Mouse (Mus musculus) common myeloid progenitor, adult 5-6 weeks (primary cell): ENCODE data around the gene Iqschfp. TPM values are rescaled to one million over a fixed set of nuclear protein-coding genes. Genes with fewer than 3 reads are reported as not detected.

ENCODE experiments used
- ATAC-seq: replicated peaks from 2 replicates; pipeline ENCODE4 v1.8.0; 2016; ENCODE audit warnings: low read depth, mild to moderate bottlenecking, moderate TSS enrichment, inconsistent platforms; ENCODE audit not compliant: poor library complexity, severe bottlenecking
- total RNA-seq: library from RNA; stranded (forward); fragments of 200-1000, 187-1606 nt; gene quantifications from 2 replicates; pipeline ENCODE4 v1.2.3, GENCODE M21; 2017

Iqschfp gene
- total RNA-seq, 1 experiment from 2014 or later, result not detected

DNA sequence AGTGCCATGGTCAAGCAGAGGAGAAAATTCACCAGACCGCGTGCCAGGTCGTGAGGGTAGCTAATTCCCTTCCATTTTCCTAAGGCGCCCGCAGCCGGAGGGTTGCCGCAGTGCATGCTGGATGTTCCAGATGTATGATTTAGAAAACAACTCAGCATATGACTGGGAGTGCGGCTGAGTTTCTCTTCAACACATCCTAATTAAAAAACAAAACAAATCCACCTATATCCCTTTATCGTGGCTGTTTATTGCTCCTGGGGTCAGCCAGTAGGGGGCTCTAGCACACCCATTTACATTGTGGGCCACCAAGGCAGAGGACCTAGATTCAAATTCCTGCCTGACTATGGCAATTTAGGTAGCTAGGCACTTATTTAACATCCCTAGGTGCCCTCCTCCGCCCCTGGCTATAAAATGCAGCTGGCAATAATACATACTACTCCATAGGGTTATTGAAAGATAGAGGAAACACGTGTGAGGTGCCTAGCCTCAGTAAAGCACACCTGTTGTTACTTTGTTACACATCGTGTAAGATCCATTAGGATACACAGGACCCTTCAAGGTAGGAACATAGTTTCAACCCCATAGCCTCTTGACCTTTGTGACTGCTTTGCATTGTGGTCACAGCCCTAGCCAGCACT is 690.2 kb downstream of the Iqschfp start:
- no peak for ATAC-seq

DNA sequence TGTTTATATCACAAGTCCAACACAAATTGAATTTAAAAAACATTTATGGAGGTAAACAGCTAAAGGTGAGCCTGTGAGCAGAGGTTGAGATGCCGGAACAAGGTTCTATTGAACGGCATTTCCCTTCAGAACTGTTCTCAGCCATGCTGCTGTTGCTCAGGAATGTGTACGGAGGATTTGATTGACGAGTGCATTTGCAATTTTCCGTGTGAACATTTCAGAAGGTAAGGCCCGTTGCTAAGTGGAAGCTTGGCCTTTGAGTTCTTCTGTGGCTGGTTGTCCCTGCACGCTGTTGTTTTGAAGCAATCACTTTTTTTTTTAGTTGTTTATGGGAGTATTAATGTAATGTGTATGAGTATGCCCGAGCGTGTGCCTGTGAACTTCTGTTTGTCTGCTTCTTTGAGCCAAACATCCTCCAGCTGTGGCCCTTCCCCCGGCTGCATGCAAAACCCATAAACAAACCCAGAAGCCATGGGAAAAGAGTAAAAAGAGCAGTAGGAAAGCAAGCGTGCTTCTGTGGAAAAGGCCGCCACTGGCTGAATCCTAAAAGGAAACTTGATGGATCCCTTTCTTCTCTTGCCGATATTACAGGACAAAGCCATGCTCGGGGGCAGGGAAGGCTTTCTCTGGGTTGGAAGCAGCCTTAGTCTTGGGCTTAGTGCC is 691.1 kb downstream of the Iqschfp start:
- no peak for ATAC-seq

DNA sequence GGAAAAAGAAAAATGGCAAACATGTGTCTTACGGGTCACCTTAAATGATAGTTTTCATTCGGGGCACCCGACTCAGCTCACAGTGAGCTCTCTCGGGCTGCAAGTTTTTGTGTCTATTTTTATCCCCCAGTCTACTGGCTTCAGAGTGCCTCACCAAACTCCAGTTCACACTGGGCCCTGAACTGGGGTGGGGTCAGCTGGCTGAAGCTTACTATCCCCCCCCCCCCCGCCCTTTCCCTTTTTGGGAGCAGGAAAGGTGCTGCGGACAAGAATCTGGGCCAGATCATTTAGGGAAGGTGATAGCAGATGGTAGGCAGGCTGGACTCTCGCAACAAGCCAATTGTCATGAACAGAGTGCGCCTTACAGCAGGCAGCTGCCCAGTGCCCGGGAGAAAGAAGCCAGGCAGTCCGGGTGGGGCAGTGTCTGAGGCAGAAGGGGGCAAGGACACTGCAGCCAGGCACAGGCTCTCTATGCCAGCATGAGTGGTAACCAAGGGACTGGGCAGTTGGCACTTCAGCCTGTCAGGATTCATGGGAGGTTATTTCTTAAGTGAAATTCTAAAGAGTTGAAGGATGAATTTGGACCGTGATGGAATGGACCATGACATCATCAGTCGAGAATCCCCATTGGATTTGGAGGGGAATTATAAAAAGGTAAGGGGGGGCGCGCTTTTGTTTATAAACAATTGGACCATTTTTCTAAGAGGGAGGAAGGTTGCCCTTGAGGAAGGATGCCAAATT is 691.9 kb downstream of the Iqschfp start:
- no peak for ATAC-seq

DNA sequence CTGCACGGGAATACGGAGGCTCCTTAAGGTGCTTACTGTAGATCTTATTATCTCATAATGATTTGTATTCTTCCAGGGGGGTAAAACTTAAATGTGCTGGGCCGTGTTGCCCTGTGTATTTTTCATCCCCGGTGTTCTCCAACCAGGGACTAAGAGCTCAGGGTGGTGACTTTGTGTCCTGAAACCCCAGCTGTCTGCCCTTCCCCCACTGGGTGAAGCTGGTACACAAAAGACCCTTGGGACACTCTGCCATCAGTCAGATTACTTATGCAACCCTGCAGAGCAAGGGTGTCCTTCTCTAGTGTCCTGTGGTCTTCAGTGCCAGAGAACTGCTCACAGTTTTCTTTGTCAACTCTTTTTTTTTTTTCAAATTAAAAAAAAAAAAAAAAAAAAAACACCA is 693.2 kb downstream of the Iqschfp start:
- ATAC-seq, result no peak

DNA sequence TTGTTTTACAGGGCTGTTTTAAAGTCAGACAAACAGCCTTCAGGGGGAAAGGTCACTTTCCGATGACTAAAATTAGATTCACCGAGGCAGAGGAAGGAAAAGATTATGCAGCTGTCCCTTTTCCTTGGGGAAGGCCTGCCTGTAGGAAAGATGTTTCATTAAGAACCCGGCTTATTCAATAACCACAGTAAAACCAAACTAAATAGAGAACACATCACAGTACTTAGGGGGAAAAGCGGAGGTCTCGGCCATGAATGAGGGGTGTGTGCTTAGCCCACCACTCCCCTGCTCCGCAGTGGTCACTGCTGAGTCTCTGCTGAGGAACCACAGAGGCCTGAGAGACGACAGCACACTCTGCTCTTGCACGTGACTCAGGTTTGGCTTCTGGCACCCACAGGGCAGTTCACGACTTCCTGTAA is 694.6 kb downstream of the Iqschfp start:
- ATAC-seq, result no peak

GRCm38 (mm10) chr3:68587567-68588245 is 695.7 kb downstream of the Iqschfp start:
- ATAC-seq, result no peak

- no peak for ATAC-seq
Observed at GRCm38 (mm10) chr3:68589220-68589840, 697.3 kb downstream of the Iqschfp start.

- no peak for ATAC-seq
Observed at GRCm38 (mm10) chr3:68590436-68590835, 698.4 kb downstream of the Iqschfp start.

- no peak for ATAC-seq
Observed at GRCm38 (mm10) chr3:68592575-68592974, 700.5 kb downstream of the Iqschfp start.

- no peak for ATAC-seq
Observed at GRCm38 (mm10) chr3:68593073-68593867, 701.2 kb downstream of the Iqschfp start.

DNA sequence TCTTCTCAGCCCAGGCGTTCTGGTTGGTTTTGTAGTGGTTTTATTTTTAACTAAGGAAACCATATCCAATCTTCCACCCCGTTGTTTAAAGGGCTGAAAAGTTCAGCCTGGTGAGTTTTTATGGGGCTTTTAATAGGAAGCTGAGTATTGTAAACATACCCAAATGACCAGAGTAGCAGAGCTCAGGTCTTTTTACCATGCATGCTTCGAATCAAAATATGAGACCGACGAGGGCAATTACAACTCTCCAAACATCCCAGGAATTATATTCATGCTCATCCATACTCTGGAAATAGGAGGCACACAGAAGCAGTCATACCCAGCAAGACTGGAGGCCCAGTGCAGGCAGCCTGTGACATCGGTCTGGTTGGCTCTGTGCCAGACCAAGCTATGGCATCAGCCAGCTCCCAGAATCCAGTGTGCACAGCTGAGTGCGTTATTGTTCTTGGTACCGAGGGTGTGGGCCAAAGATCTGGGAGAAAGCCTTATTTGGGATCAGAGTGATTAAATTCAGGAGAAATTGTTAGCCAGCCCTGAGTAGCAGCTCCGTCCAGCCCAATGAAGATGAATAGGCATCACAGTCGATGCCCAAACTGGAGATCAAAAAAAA is 703.4 kb downstream of the Iqschfp start:
- ATAC-seq, result no peak

DNA sequence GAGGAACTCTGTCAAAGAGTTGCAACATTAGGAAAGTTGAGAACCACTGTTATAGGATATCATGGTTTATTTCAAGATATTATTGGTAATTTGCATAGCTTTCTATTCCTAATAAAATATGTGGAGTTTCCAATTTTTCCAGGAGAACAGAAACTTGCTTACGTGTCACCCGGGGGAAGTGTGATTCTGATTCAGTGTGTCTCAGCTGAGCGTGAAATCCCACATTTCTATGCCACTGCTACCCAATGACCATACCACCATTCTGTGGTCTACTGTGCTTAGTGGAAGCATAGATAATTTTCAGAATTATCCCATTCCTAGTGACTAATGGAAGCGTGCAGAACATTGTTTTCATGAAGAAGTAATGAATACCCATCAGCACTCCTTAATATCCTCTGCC is 704.9 kb downstream of the Iqschfp start:
- ATAC-seq, result no peak

DNA sequence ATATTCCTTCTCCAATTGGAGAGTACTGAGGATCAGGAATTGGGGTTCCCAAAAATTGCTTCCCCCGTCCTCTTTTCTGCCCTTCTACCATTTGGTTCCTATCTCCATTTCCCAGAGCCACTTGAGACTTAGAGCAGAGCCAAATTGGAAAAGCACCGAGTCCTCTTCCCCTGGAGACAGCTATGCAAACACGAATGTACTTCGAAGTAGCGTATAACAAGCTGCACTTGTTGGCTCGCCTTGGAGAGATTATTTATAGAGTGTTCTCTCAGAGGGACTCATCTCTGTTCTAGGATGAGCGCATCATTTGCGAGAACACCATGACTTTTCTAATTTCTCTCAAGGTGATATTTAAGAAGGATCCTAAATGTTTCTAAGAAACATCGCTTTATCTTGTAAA is 710.9 kb downstream of the Iqschfp start:
- ATAC-seq, result no peak

- no peak for ATAC-seq
Observed at GRCm38 (mm10) chr3:68604467-68604866, 712.4 kb downstream of the Iqschfp start.

DNA sequence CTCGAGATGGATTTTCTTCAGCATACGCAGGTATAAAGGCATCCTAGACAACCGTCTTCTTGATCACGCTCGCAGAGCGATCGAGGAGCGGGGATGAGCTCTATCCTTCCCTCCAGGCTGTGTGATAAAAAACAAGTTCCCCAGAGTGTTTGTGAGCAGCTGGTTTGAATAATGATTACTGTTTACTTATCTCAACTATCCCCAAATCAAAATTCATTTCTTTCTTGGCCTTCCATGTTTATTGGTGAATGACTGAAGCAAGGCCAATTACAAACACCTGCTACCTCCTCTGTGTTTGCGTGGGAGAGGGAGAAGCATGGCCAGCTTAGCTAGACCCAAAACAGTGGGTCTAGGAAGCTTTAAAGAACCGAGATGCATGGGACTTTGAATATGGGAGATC is 712.9 kb downstream of the Iqschfp start:
- ATAC-seq, result no peak

DNA sequence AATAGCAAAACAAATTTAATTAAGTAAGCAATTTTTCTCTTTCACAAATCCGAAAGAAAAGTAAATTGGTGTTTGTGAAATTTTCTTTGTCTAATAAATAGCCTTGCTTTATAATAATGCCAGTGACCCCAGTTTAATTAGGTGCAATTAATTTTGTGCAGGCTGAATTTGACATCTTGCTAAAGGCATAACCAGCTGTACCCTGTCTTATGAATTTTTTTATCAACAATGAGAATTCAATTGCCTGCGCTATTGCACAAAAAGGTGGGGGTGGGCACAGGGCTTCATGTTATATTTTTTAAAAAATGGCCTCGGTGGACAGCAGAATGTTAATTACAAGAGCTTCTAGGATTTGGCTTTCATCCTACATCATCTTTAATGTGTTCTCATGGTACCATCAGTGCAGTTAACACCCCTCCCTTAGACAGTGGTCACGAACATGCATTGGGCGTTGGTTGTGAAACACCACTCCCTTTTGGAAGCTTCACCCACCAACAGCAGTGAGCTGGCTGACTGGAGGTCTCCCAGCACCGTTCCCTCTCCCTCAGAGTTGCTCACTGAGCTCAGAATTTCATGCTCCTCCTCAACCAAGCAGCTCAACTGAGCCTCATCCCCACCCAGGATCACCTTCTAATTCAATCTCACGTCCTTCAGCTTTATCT is 714.0 kb downstream of the Iqschfp start:
- no peak for ATAC-seq

GRCm38 (mm10) chr3:68606730-68607129 is 714.7 kb downstream of the Iqschfp start:
- no peak for ATAC-seq

GRCm38 (mm10) chr3:68607336-68607735 is 715.3 kb downstream of the Iqschfp start:
- no peak for ATAC-seq
